In the genomic region with DNA sequence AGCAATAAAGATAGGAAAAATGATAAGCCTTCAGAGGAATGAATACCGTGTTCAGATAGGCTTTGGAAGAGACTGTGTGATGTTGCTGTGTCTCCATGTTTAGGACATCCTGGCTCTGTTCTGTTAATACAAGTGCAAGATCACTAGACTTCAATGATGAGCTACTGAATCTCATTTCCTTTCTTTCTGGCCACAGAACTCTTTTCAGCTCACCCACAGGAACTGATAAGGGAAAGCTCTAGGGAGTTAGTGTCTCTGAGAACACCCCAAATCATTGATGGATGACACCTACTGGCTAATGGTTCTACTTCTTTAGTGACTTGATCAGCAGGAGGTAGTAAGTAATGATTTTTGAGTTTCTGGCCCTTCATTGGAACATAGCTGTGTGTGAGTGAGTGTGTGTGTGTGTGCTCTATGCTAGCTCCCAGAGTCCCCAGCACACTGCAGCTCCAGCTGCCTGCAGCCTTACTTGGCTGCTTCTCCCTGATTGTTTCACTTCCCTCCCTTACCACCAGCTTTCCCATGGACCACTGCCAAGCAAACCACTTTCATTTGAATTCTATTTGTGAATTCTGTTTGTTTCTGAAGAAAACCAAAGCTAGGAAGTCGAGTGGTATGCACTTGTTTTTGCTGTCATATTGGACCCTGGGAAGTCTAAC, we compare ENCODE assay signal across 9 mouse cellular contexts. TPM values are rescaled to one million over a fixed set of nuclear protein-coding genes. Genes with fewer than 3 reads are reported as not detected.
A peak's percentile ranks its signal among the peaks of the same experiment; 100 is the strongest.
DNase-seq lines count a peak whose midpoint lies in the region; ATAC-seq and TF ChIP-seq lines count a peak whose summit lies in the region.
"Had no signal": no experiment of that assay in that cellular context is flagged by ENCODE, and none has a peak within 500 bp of the region (broad histone marks: within the 10 kb centered on the region; RNA-seq: fewer than 3 reads in every experiment).

No protein-coding gene starts in this region.

- 56% methylated on average over 2 of the region's 2 CpGs for WGBS in kidney, postnatal 0 days
- 45% methylated on average over 2 of the region's 2 CpGs for WGBS in embryonic facial prominence, embryonic 15.5 days
- 39% methylated on average over 2 of the region's 2 CpGs for WGBS in heart, embryonic 16.5 days

- peak; percentile 52 for DNase-seq in kidney, postnatal 0 days (ENCODE audit: low spot score)
- no peak for DNase-seq in kidney, adult 18-20 months
- peak; percentile 28 for DNase-seq in left cerebral cortex, adult 11 months (ENCODE audit: low spot score)
- peak; percentile 70 to 78 for DNase-seq in right cerebral cortex, postnatal 10 days (ENCODE audit: low spot score in 2 of 2)
- DNase-seq in thymus, postnatal 0 days (ENCODE audit: low spot score), result no peak
- DNase-seq in spleen, adult 12 weeks (ENCODE audit: low spot score), result no peak

- H3K27ac ChIP-seq in kidney, postnatal 0 days, result no peak overlapping the region; the same call in 1 of the 2 replicates
- 0 out of 2 replicates have a peak overlapping the region, but pooled peaks have one; percentile 17 for H3K27ac ChIP-seq in embryonic facial prominence, embryonic 15.5 days (replicated peaks)
- H3K27ac ChIP-seq in heart, embryonic 16.5 days (ENCODE audit: low read length), result peak overlapping the region; percentile 74
- H3K27ac ChIP-seq: neural tube, embryonic 13.5 days had no signal

- H3K27me3 ChIP-seq in kidney, postnatal 0 days (ENCODE audit: insufficient read depth, low read length), result no peaks in the 10 kb centered on the region
- H3K27me3 ChIP-seq in embryonic facial prominence, embryonic 15.5 days, result no peaks in the 10 kb centered on the region
- no peaks in the 10 kb centered on the region for H3K27me3 ChIP-seq in heart, embryonic 16.5 days (ENCODE audit: control insufficient read depth, insufficient read depth, low read length)
- H3K27me3 ChIP-seq: neural tube, embryonic 13.5 days had no signal

- H3K4me1 ChIP-seq in kidney, postnatal 0 days (replicated peaks; ENCODE audit: insufficient read depth, low read length), result no peaks in the 10 kb centered on the region
- peaks cover 7% of the 10 kb centered on the region; the same call in 1 of the 2 replicates for H3K4me1 ChIP-seq in embryonic facial prominence, embryonic 15.5 days
- H3K4me1 ChIP-seq in heart, embryonic 16.5 days (ENCODE audit: control insufficient read depth, insufficient read depth, low read length), result peaks cover 9% of the 10 kb centered on the region

- no peak overlapping the region for H3K4me2 ChIP-seq in kidney, postnatal 0 days (ENCODE audit: low read length)
- no peak overlapping the region for H3K4me2 ChIP-seq in embryonic facial prominence, embryonic 15.5 days (replicated peaks)
- H3K4me2 ChIP-seq in heart, embryonic 16.5 days (ENCODE audit: low read depth, low read length), result no peak overlapping the region
- H3K4me2 ChIP-seq: neural tube, embryonic 13.5 days had no signal

- no peak overlapping the region for H3K4me3 ChIP-seq in kidney, postnatal 0 days (replicated peaks; ENCODE audit: low read depth, low read length)
- H3K4me3 ChIP-seq in embryonic facial prominence, embryonic 15.5 days (replicated peaks), result no peak overlapping the region
- no peak overlapping the region for H3K4me3 ChIP-seq in heart, embryonic 16.5 days (ENCODE audit: low read length)
- H3K4me3 ChIP-seq: neural tube, embryonic 13.5 days had no signal

- no peaks in the 10 kb centered on the region for H3K9me3 ChIP-seq in kidney, postnatal 0 days (replicated peaks; ENCODE audit: low read length)
- no peaks in the 10 kb centered on the region for H3K9me3 ChIP-seq in embryonic facial prominence, embryonic 15.5 days (replicated peaks)
- no peaks in the 10 kb centered on the region for H3K9me3 ChIP-seq in heart, embryonic 16.5 days (replicated peaks; ENCODE audit: control insufficient read depth, low read length)
- H3K9me3 ChIP-seq: neural tube, embryonic 13.5 days had no signal

- no peak overlapping the region for H3K9ac ChIP-seq in kidney, postnatal 0 days (ENCODE audit: low read depth, low read length)
- no peak overlapping the region for H3K9ac ChIP-seq in embryonic facial prominence, embryonic 15.5 days
- no peak overlapping the region for H3K9ac ChIP-seq in heart, embryonic 16.5 days (ENCODE audit: low read length)
- H3K9ac ChIP-seq: neural tube, embryonic 13.5 days had no signal

- ATAC-seq in kidney, postnatal 0 days (replicated peaks; ENCODE audit: low FRiP score, low read depth), result no peak
- ATAC-seq in embryonic facial prominence, embryonic 15.5 days (ENCODE audit: insufficient number of reproducible peaks, low FRiP score, low TSS enrichment, low read depth), result no peak
- peak; percentile 63; the same call in 1 of the 2 replicates for ATAC-seq in heart, embryonic 16.5 days (replicated peaks; ENCODE audit: extremely low read depth, insufficient read depth, low FRiP score)

- no peaks in the 10 kb centered on the region for H3K36me3 ChIP-seq in kidney, postnatal 0 days (ENCODE audit: insufficient read depth, low read length)
- no peaks in the 10 kb centered on the region for H3K36me3 ChIP-seq in embryonic facial prominence, embryonic 15.5 days
- no peaks in the 10 kb centered on the region for H3K36me3 ChIP-seq in heart, embryonic 16.5 days (ENCODE audit: control insufficient read depth, insufficient read depth)
- H3K36me3 ChIP-seq: neural tube, embryonic 13.5 days had no signal

- no peak for TF ChIP-seq CTCF in kidney, postnatal 0 days (IDR thresholded peaks at IDR 0.05; ENCODE audit: low read depth)

RNA-seq across cellular contexts. Expression of gene Btbd3, which starts 10.6 kb away (rescaled TPM):
- 13.0 and 14.0 TPM in 2 replicates for polyA plus RNA-seq in kidney, postnatal 0 days (2015; fragmentation: Nextera tagmentation; extraction: Ambion mirVana)
- 22.7 and 24.3 TPM in 2 replicates for polyA plus RNA-seq in embryonic facial prominence, embryonic 15.5 days (2015; fragmentation: Nextera tagmentation; extraction: Ambion mirVana)
- polyA plus RNA-seq in heart, embryonic 16.5 days (2015; fragmentation: Nextera tagmentation; extraction: Ambion mirVana), result 8.9 and 12.0 TPM in 2 replicates
- polyA plus RNA-seq in thymus, postnatal 0 days (2015; fragmentation: Nextera tagmentation; extraction: Ambion mirVana), result 4.3 and 5.3 TPM in 2 replicates

Comparison
In these comparisons a context has a peak if more than half of its experiments do, and no peak if none do; other contexts are left out.
1. DNase-seq: peak in kidney, postnatal 0 days (single experiment), left cerebral cortex, adult 11 months (single experiment) and right cerebral cortex, postnatal 10 days (2 of 2); none in kidney, adult 18-20 months (single experiment), thymus, postnatal 0 days (single experiment) and spleen, adult 12 weeks (single experiment).